Mouse (Mus musculus): ENCODE results near the gene Rasal2. TPM values are rescaled to one million over a fixed set of nuclear protein-coding genes. Genes with fewer than 3 reads are reported as not detected.
A peak's percentile ranks its signal among the peaks of the same experiment; 100 is the strongest.

Gene Rasal2
- total RNA-seq, 1 experiment from 2014 or later, result 2.8 TPM

DNA sequence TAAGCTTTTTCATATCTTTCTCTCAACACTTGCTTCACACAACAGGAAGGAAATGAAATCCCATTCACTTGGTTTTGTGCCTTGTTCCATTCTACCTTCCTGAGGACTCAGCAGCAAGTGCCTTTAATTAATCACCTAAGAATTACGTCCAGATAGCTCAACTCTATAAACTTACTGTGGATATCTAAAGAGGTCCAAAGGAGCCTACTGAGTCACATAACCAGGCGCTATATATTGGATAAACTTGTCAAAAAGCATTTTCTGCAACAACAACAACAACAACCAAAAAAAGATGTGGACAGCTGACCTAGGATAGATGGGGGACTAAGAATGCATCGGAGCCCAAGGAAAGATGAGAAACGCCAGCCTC, 1.1 kb downstream of the Rasal2 start:
- ATAC-seq (replicated peaks in 1 of 2; ENCODE audit: insufficient read depth in 1 of 2, low FRiP score in 2 of 2, low TSS enrichment in 1 of 2, low read depth in 1 of 2, poor library complexity in 2 of 2, severe bottlenecking in 2 of 2), result no peak

- no peak for ATAC-seq (replicated peaks in 1 of 2; ENCODE audit: insufficient read depth in 1 of 2, low FRiP score in 2 of 2, low TSS enrichment in 1 of 2, low read depth in 1 of 2, poor library complexity in 2 of 2, severe bottlenecking in 2 of 2)
Observed at GRCm38 (mm10) chr1:157410937-157411336, 1.5 kb downstream of the Rasal2 start.

- no peak for ATAC-seq (replicated peaks in 1 of 2; ENCODE audit: insufficient read depth in 1 of 2, low FRiP score in 2 of 2, low TSS enrichment in 1 of 2, low read depth in 1 of 2, poor library complexity in 2 of 2, severe bottlenecking in 2 of 2)
Observed at GRCm38 (mm10) chr1:157409648-157410047, 2.7 kb downstream of the Rasal2 start.

DNA sequence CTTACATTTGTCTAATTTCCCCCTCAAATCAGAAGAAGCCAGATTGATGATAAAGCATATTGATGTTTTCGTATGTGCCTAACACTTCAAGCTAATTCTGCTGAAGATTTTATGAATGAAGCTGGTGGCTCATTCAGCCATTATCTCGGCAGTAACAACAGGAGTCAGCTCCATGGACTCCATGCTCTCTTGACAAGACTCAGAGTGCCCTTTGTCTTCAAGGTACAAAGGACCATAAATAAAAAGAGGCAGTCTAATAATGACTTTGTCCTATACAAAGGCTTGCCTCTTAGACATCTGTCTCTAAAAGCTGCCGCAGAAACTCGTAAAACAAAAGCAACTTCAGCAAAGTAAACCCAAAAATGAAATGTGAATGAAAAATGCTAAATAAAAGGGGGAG, 24.4 kb downstream of the Rasal2 start:
- no peak for ATAC-seq (replicated peaks in 1 of 2; ENCODE audit: insufficient read depth in 1 of 2, low FRiP score in 2 of 2, low TSS enrichment in 1 of 2, low read depth in 1 of 2, poor library complexity in 2 of 2, severe bottlenecking in 2 of 2)

- no peak for ATAC-seq (replicated peaks in 1 of 2; ENCODE audit: insufficient read depth in 1 of 2, low FRiP score in 2 of 2, low TSS enrichment in 1 of 2, low read depth in 1 of 2, poor library complexity in 2 of 2, severe bottlenecking in 2 of 2)
Observed at GRCm38 (mm10) chr1:157380694-157381093, 31.7 kb downstream of the Rasal2 start.

DNA sequence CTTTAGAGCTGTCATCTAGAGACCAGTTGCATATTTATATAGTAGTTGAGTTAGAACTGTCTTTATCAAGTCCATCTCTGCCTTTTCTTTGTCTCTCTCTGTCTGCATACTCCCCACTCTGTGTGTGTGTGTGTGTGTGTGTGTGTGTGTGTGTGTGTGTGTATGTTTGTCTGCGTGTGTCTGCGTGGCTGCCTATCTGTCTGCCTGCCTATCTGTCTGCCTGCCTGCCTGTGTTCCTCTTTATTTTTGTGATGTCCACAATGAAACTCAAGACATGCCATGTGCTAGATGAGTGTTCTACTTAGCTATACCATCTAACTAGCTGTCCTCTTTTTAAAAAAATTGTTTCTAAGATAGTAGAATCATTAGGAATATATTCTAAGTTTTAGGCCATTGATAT, 42.0 kb downstream of the Rasal2 start:
- ATAC-seq (replicated peaks in 1 of 2; ENCODE audit: insufficient read depth in 1 of 2, low FRiP score in 2 of 2, low TSS enrichment in 1 of 2, low read depth in 1 of 2, poor library complexity in 2 of 2, severe bottlenecking in 2 of 2), result no peak

DNA sequence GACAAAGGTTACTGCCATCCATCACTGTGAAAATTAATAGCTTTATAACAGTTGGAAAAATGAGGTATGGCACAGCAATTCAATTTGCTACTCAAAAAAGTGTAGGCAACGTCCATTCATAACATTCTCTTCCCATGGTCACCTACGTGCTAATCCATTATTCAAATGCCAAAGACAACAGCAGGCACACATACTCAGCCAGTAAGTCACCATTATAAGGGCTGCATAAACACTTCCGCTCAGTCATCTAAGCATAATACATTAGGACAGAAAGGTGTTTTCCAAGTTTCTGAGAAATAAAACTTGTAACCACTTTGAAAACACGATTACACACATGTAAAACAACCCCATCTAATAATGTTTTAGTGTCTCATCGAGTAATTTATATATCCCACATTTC, 44.1 kb downstream of the Rasal2 start:
- ATAC-seq (replicated peaks in 1 of 2; ENCODE audit: insufficient read depth in 1 of 2, low FRiP score in 2 of 2, low TSS enrichment in 1 of 2, low read depth in 1 of 2, poor library complexity in 2 of 2, severe bottlenecking in 2 of 2), result no peak

- ATAC-seq (replicated peaks in 1 of 2; ENCODE audit: insufficient read depth in 1 of 2, low FRiP score in 2 of 2, low TSS enrichment in 1 of 2, low read depth in 1 of 2, poor library complexity in 2 of 2, severe bottlenecking in 2 of 2), result no peak
Observed at GRCm38 (mm10) chr1:157346661-157347060, 65.7 kb downstream of the Rasal2 start.

DNA sequence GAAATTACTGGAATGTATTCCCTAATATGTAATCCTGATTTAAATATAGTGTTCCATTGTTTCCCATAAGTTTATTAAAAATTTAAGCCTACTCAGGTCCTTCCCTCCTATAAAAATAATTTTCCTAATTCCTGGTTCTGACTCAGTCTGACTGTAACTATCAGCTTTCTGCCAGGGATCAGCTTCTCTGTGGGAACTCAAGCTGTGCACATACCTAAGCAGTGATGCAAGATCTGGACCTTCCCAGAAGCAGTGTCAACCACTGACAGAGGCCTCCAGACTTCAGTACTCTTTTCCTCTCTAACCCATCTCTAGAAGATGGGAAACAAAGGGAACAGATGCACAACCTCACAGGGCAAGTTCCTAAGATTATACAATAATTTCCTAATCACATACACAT, 68.9 kb downstream of the Rasal2 start:
- no peak for ATAC-seq (replicated peaks in 1 of 2; ENCODE audit: insufficient read depth in 1 of 2, low FRiP score in 2 of 2, low TSS enrichment in 1 of 2, low read depth in 1 of 2, poor library complexity in 2 of 2, severe bottlenecking in 2 of 2)

DNA sequence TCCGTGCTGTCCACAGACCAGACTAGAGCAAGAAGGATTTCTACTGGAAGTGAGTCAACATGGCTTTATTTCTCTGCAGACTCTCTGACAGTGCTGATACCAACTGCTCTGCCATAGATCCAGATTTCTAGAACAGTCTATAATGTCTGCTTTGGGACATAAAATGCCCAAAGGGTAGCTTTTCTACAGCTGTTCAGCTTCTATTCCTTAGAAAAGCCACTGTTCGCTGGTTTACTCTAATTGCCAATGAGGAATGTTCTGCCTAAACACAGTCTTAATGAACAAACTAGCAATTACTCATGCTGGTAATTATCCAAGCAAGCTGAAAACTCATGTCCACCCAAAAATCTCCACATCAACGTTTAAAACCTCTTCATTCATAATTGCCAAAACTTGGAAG, 77.6 kb downstream of the Rasal2 start:
- ATAC-seq (replicated peaks in 1 of 2; ENCODE audit: insufficient read depth in 1 of 2, low FRiP score in 2 of 2, low TSS enrichment in 1 of 2, low read depth in 1 of 2, poor library complexity in 2 of 2, severe bottlenecking in 2 of 2), result no peak

DNA sequence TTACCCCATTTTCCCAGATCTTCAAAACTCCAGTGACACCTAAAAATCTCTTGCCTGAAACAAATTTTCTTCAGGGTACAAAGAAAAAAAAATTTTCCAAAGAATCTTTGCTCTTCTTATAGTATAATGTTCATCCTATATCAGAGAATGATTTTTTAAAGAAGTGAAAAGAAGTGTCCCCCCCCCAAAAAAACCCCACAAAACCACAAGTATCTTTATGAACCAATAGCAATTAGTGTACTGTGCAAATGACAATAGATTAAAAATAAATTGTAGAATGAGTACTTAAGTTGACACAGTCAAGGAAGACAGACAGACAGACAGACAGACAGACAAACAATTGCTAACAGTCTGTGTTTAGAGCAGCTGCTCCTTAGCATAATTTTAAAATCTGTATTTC, 84.3 kb downstream of the Rasal2 start:
- ATAC-seq (replicated peaks in 1 of 2; ENCODE audit: insufficient read depth in 1 of 2, low FRiP score in 2 of 2, low TSS enrichment in 1 of 2, low read depth in 1 of 2, poor library complexity in 2 of 2, severe bottlenecking in 2 of 2), result no peak

DNA sequence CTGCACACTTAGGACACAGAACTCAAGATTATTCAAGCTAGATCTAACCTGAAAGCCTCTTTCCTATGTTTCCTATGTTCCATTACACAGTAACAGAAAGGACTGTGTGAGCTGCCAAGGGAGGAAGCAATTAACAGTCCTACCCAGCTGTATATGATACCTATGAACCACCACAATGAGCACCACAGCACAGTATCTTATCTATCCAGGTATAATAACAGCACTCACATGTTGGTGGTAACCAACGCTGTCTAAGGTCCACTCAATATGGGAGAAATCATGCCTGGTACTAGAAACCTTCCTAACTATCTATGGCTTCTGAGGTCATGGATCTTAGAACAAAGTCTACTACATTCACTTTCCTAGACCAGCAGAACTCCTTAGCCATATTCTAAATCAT, 89.3 kb downstream of the Rasal2 start:
- ATAC-seq (replicated peaks in 1 of 2; ENCODE audit: insufficient read depth in 1 of 2, low FRiP score in 2 of 2, low TSS enrichment in 1 of 2, low read depth in 1 of 2, poor library complexity in 2 of 2, severe bottlenecking in 2 of 2), result no peak; a peak in 1 of 4 replicates

- no peak for ATAC-seq (replicated peaks in 1 of 2; ENCODE audit: insufficient read depth in 1 of 2, low FRiP score in 2 of 2, low TSS enrichment in 1 of 2, low read depth in 1 of 2, poor library complexity in 2 of 2, severe bottlenecking in 2 of 2)
Observed at GRCm38 (mm10) chr1:157318896-157319295, 93.5 kb downstream of the Rasal2 start.

GRCm38 (mm10) chr1:157301266-157301665, 111.1 kb downstream of the Rasal2 start:
- ATAC-seq (replicated peaks in 1 of 2; ENCODE audit: insufficient read depth in 1 of 2, low FRiP score in 2 of 2, low TSS enrichment in 1 of 2, low read depth in 1 of 2, poor library complexity in 2 of 2, severe bottlenecking in 2 of 2), result no peak

DNA sequence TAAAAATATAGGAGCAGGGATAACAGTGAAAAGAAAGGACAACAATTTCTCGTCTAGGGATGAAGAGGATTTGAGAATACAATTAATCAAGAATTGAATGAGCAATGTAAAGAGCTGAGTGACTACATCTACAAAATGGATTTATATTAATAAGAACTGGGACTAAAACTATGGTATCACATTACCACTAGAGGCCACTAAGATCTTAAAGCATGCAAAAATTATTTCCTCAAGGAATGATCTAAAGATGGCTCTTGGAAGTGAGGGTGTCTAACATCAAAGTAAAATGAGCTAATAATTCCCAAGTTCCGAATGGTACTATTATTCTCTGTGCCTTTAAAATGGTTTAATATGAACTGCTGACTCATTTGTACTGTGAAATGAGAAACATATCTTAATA, 112.8 kb downstream of the Rasal2 start:
- no peak for ATAC-seq (replicated peaks in 1 of 2; ENCODE audit: insufficient read depth in 1 of 2, low FRiP score in 2 of 2, low TSS enrichment in 1 of 2, low read depth in 1 of 2, poor library complexity in 2 of 2, severe bottlenecking in 2 of 2)

GRCm38 (mm10) chr1:157298990-157299389, 113.4 kb downstream of the Rasal2 start:
- peak in 1 of 2 experiments; percentile 51; a peak in 1 of 4 replicates for ATAC-seq (replicated peaks in 1 of 2; ENCODE audit: insufficient read depth in 1 of 2, low FRiP score in 2 of 2, low TSS enrichment in 1 of 2, low read depth in 1 of 2, poor library complexity in 2 of 2, severe bottlenecking in 2 of 2)

- no peak for ATAC-seq (replicated peaks in 1 of 2; ENCODE audit: insufficient read depth in 1 of 2, low FRiP score in 2 of 2, low TSS enrichment in 1 of 2, low read depth in 1 of 2, poor library complexity in 2 of 2, severe bottlenecking in 2 of 2)
Observed at GRCm38 (mm10) chr1:157297137-157297536, 115.3 kb downstream of the Rasal2 start.

DNA sequence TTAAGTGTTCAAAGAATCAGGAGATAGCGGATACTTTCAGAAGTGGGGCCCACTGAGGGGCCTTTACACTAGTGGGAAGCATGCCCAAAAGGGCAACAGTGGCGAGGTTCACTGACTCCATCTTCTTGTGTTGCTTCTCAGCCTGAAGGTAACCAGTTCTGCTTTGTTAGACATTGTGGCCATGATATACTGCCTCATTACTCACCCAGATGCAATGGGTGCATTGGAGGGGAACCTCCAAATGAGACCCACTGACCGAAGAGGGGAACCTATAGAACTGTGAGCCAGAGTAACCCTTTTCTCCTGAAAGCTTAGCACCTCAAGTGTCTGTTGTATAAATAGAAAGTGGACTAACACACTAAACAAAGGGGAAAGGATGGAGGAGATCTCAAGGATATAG, 116.5 kb downstream of the Rasal2 start:
- no peak for ATAC-seq (replicated peaks in 1 of 2; ENCODE audit: insufficient read depth in 1 of 2, low FRiP score in 2 of 2, low TSS enrichment in 1 of 2, low read depth in 1 of 2, poor library complexity in 2 of 2, severe bottlenecking in 2 of 2)

DNA sequence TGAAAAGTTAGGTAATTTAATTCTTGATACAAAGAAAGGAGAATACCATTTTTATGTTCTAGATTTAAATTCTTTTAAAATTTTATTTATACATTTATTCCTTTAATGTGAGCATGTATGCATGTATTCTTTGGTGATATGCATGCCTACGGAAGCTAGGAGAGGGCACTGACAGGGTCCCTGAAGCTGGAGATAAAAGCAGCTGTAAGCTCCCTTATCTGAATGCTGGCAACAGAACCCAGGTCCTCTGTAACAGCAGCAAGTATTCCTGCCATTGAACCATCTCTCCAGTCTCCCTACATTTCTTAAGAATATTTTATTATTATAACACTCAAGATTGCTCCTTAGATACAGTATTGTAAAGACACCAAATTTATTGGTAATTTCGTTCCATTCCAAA, 122.2 kb downstream of the Rasal2 start:
- no peak for ATAC-seq (replicated peaks in 1 of 2; ENCODE audit: insufficient read depth in 1 of 2, low FRiP score in 2 of 2, low TSS enrichment in 1 of 2, low read depth in 1 of 2, poor library complexity in 2 of 2, severe bottlenecking in 2 of 2)

DNA sequence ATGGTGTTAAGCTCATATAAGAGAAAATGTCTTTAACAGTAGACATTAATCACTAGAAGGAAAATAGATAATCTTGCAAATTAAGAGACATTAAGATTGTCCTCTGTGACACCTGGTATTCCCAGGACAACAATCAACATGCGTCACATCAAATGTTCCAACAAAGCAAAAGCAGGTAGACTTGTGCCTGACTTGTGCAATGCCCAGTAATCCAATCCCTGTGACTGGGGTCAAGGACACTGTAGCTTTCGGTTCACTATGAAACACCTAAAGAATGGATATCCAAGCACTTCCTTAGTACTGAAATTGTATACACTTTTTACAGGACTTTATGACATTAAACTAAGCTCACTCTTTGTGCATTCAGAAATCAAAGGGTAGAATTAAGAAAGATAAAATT, 123.1 kb downstream of the Rasal2 start:
- ATAC-seq (replicated peaks in 1 of 2; ENCODE audit: insufficient read depth in 1 of 2, low FRiP score in 2 of 2, low TSS enrichment in 1 of 2, low read depth in 1 of 2, poor library complexity in 2 of 2, severe bottlenecking in 2 of 2), result no peak

All from hematopoietic stem cell, adult 5-6 weeks (primary cell).